Mouse (Mus musculus): ENCODE measurements at regions not wholly inside any gene's neighbourhood (a gene's known extent, or its start where the extent isn't known, plus 50 kb on each side); places are given as distances from the start of the nearest gene placed in this dataset.
A peak's percentile ranks its signal among the peaks of the same experiment; 100 is the strongest.
"Not testable (repeated sequence)": the region's sequence is repeated elsewhere in the genome, so short reads cannot be mapped to it uniquely, and the experiment has no call there.

- no peak for DNase-seq (ENCODE audit: extremely low read depth, low read depth)
Observed at GRCm38 (mm10) chr10:43671785-43672184, 93.7 kb downstream of the Cd24a start.

GRCm38 (mm10) chr10:43672490-43672889 lies 94.4 kb downstream of the Cd24a start:
- DNase-seq (ENCODE audit: extremely low read depth, low read depth), result no peak

- DNase-seq (ENCODE audit: extremely low read depth, low read depth), result no peak
Observed at GRCm38 (mm10) chr10:43674749-43675148, 96.7 kb downstream of the Cd24a start.

- not testable (repeated sequence) for DNase-seq (ENCODE audit: extremely low read depth, low read depth)
Observed at GRCm38 (mm10) chr10:43675495-43675894, 97.4 kb downstream of the Cd24a start.

GRCm38 (mm10) chr10:43676289-43676688 lies 98.2 kb downstream of the Cd24a start:
- DNase-seq (ENCODE audit: extremely low read depth, low read depth), result no peak

- DNase-seq (ENCODE audit: extremely low read depth, low read depth), result no peak
Observed at GRCm38 (mm10) chr10:43684247-43685033, 106.4 kb downstream of the Cd24a start.

GRCm38 (mm10) chr10:43689161-43689913 lies 111.3 kb downstream of the Cd24a start:
- DNase-seq (ENCODE audit: extremely low read depth, low read depth), result no peak

- no peak for DNase-seq (ENCODE audit: extremely low read depth, low read depth)
Observed at GRCm38 (mm10) chr10:43689914-43690316, 111.8 kb downstream of the Cd24a start.

GRCm38 (mm10) chr10:43693974-43694373 lies 115.9 kb downstream of the Cd24a start:
- no peak for DNase-seq (ENCODE audit: extremely low read depth, low read depth)

GRCm38 (mm10) chr10:43694508-43694907 lies 116.4 kb downstream of the Cd24a start:
- no peak for DNase-seq (ENCODE audit: extremely low read depth, low read depth)

GRCm38 (mm10) chr10:43695470-43695869 lies 117.4 kb downstream of the Cd24a start:
- no peak for DNase-seq (ENCODE audit: extremely low read depth, low read depth)

- DNase-seq (ENCODE audit: extremely low read depth, low read depth), result no peak
Observed at GRCm38 (mm10) chr10:43697917-43698316, 119.8 kb downstream of the Cd24a start.

GRCm38 (mm10) chr10:43700371-43701289 lies 122.5 kb downstream of the Cd24a start:
- DNase-seq (ENCODE audit: extremely low read depth, low read depth), result no peak

GRCm38 (mm10) chr10:43702895-43703294 lies 124.8 kb downstream of the Cd24a start:
- DNase-seq (ENCODE audit: extremely low read depth, low read depth), result peak; percentile 26

GRCm38 (mm10) chr10:43706001-43706988 lies 128.2 kb downstream of the Cd24a start:
- no peak for DNase-seq (ENCODE audit: extremely low read depth, low read depth)

GRCm38 (mm10) chr10:43707011-43707410 lies 128.9 kb downstream of the Cd24a start:
- no peak for DNase-seq (ENCODE audit: extremely low read depth, low read depth)

GRCm38 (mm10) chr10:43707821-43708373 lies 129.8 kb downstream of the Cd24a start:
- DNase-seq (ENCODE audit: extremely low read depth, low read depth), result no peak

GRCm38 (mm10) chr10:43709278-43710033 lies 131.4 kb downstream of the Cd24a start:
- no peak for DNase-seq (ENCODE audit: extremely low read depth, low read depth)

- DNase-seq (ENCODE audit: extremely low read depth, low read depth), result no peak
Observed at GRCm38 (mm10) chr10:43710186-43710885, 132.3 kb downstream of the Cd24a start.

Data from MEL-GATA-1-ER (cell line).